10 mouse cellular contexts compared by ENCODE assay signal in genomic region chr2:71867480-71867879, GRCm38 (mm10). TPM values are rescaled to one million over a fixed set of nuclear protein-coding genes. Genes with fewer than 3 reads are reported as not detected.
DNase-seq lines count a peak whose midpoint lies in the region; TF ChIP-seq lines count a peak whose summit lies in the region.
"Had no signal": no experiment of that assay in that cellular context is flagged by ENCODE, and none has a peak within 500 bp of the region (broad histone marks: within the 10 kb centered on the region; RNA-seq: fewer than 3 reads in every experiment).

No protein-coding gene starts in this region.

- no peak for TF ChIP-seq CTCF in lung, adult 2 months (IDR thresholded peaks at IDR 0.05; ENCODE audit: insufficient read depth, low read length)

- no peak for TF ChIP-seq POLR2A in lung, adult 2 months (IDR thresholded peaks at IDR 0.05; ENCODE audit: borderline replicate concordance, extremely low read depth, low read depth, low read length)
- TF ChIP-seq POLR2A in myocyte (IDR thresholded peaks at IDR 0.05; ENCODE audit: insufficient read length, low read depth): no peak

- 22% methylated on average over 5 of the region's 5 CpGs for WGBS in lung, adult 2 months

- H3ac ChIP-seq in myocyte (ENCODE audit: control insufficient read depth, insufficient read length): no peak overlapping the region

- H3K27me3 ChIP-seq in myocyte (ENCODE audit: control insufficient read depth, insufficient read depth, insufficient read length): no peaks in the 10 kb centered on the region
- H3K27me3 ChIP-seq: embryonic facial prominence, embryonic 12.5 days had no signal

- no peak overlapping the region for H3K4me3 ChIP-seq in lung, adult 2 months (replicated peaks; ENCODE audit: extremely low read depth, low read depth, low read length)
- H3K4me3 ChIP-seq in myocyte: no peak overlapping the region
- H3K4me3 ChIP-seq: embryonic facial prominence, embryonic 12.5 days had no signal

- no peaks in the 10 kb centered on the region for H3K36me3 ChIP-seq in myocyte (ENCODE audit: control insufficient read depth, insufficient read depth)
- H3K36me3 ChIP-seq: embryonic facial prominence, embryonic 12.5 days had no signal

- peak overlapping the region; percentile 67 for H3K4me2 ChIP-seq in myocyte (ENCODE audit: low read depth)
- H3K4me2 ChIP-seq: embryonic facial prominence, embryonic 12.5 days had no signal

- no peaks in the 10 kb centered on the region for H3K79me2 ChIP-seq in myocyte (ENCODE audit: control insufficient read depth, insufficient read depth)

- DNase-seq in lung, postnatal 10 days: peak; percentile 20
- DNase-seq in lung, adult 2 months: no peak
- peak; percentile 53 to 74 for DNase-seq in heart, adult 18-20 months
- peak; percentile 17 for DNase-seq in heart, postnatal 4 days
- no peak for DNase-seq in retina, postnatal 1 day
- no peak for DNase-seq in retina, embryonic 14.5 days (ENCODE audit: low spot score)
- DNase-seq: gastrocnemius, postnatal 14 days; thymus, adult 18-20 months had no signal

- peaks cover 19% of the 10 kb centered on the region for H3K4me1 ChIP-seq in lung, adult 2 months (ENCODE audit: control insufficient read depth, insufficient read depth, low read length)
- H3K4me1 ChIP-seq: embryonic facial prominence, embryonic 12.5 days had no signal

TF ChIP-seq in myocyte, 11 proteins besides CTCF, POLR2A, EP300 and RAD21:
- TF ChIP-seq E2F4 (IDR thresholded peaks at IDR 0.05; ENCODE audit: insufficient read depth) (no peak), MAX (IDR thresholded peaks at IDR 0.05; ENCODE audit: low read depth) (no peak), TCF12 (IDR thresholded peaks at IDR 0.05; ENCODE audit: insufficient read depth, poor library complexity, severe bottlenecking) (no peak), REST (IDR thresholded peaks at IDR 0.05; ENCODE audit: insufficient read depth, insufficient read length) (no peak), MYOG (IDR thresholded peaks at IDR 0.05; ENCODE audit: control insufficient read depth in 1 of 3, insufficient read depth in 1 of 3, insufficient read length in 2 of 3, low read depth in 2 of 3) (no peak), POLR2AphosphoS2 (IDR thresholded peaks at IDR 0.05; ENCODE audit: insufficient read length, low read depth) (no peak), MYOD1 (IDR thresholded peaks at IDR 0.05; ENCODE audit: control insufficient read depth in 1 of 3, insufficient read length in 2 of 3, low read depth in 2 of 3) (no peak), TCF3 (IDR thresholded peaks at IDR 0.05; ENCODE audit: insufficient read length, low read depth) (no peak), SRF (IDR thresholded peaks at IDR 0.05; ENCODE audit: control insufficient read depth, insufficient read length, low read depth) (no peak), CEBPB (IDR thresholded peaks at IDR 0.05; ENCODE audit: insufficient read depth, poor library complexity, severe bottlenecking) (no peak), USF1 (IDR thresholded peaks at IDR 0.05; ENCODE audit: low read depth) (no peak)
TF ChIP-seq in myocyte: peak in this region for 0.

RNA-seq across cellular contexts. Expression of gene Pdk1, which starts 5.5 kb away (rescaled TPM):
- 8.6 and 9.3 TPM in 2 replicates for polyA plus RNA-seq in lung, adult 2 months (2012; rRNA removed)
- total RNA-seq in heart, adult 18-20 months (2021): 100 to 1,000 TPM; 177 to 179 TPM
- total RNA-seq in heart, postnatal 4 days (2021): 100 to 1,000 TPM; 129 to 138 TPM
- 17.0 TPM for polyA plus RNA-seq in myocyte (2012; fragmentation: generic; extraction: Trizol)

Comparison
In these comparisons a context has a peak if more than half of its experiments do, and no peak if none do; other contexts are left out.
1. DNase-seq: peak in lung, postnatal 10 days (single experiment), heart, adult 18-20 months (2 of 2) and heart, postnatal 4 days (single experiment); none in lung, adult 2 months (single experiment), retina, postnatal 1 day (single experiment) and retina, embryonic 14.5 days (single experiment).